Mouse (Mus musculus) embryo, embryonic 10 days (tissue): Measurements from ENCODE around the gene Scn3a.

ENCODE experiments used
- DNase-seq: peaks from one replicate; pipeline ENCODE4 v3.0.0-alpha.2; 2015; ENCODE audit warnings: low spot score

The Scn3a gene

GRCm38 (mm10) chr2:65566793-65567787, at the start of gene Scn3a:
Gene Scn3a (minus strand): TSS chr2:65567627.
- peak; percentile 84 for DNase-seq

GRCm38 (mm10) chr2:65611887-65612286, 44.5 kb upstream of the Scn3a start:
- no peak for DNase-seq

- DNase-seq, result no peak
Measured at GRCm38 (mm10) chr2:65607813-65608212, 40.4 kb upstream of the Scn3a start.

- DNase-seq, result no peak
Measured at GRCm38 (mm10) chr2:65587679-65588078, 20.3 kb upstream of the Scn3a start.

- no peak for DNase-seq
Measured at GRCm38 (mm10) chr2:65567925-65568324, 498 bp upstream of the Scn3a start.

- DNase-seq, result peak; percentile 54
Measured at GRCm38 (mm10) chr2:65563898-65564297, 3.5 kb downstream of the Scn3a start.

GRCm38 (mm10) chr2:65557719-65558118, 9.7 kb downstream of the Scn3a start:
- no peak for DNase-seq

- DNase-seq, result no peak
Measured at GRCm38 (mm10) chr2:65554662-65555061, 12.8 kb downstream of the Scn3a start.

GRCm38 (mm10) chr2:65553473-65553872, 14.0 kb downstream of the Scn3a start:
- no peak for DNase-seq

- no peak for DNase-seq
Measured at GRCm38 (mm10) chr2:65552727-65553126, 14.7 kb downstream of the Scn3a start.

GRCm38 (mm10) chr2:65552222-65552621, 15.2 kb downstream of the Scn3a start:
- peak; percentile 56 for DNase-seq

GRCm38 (mm10) chr2:65551736-65552135, 15.7 kb downstream of the Scn3a start:
- peak; percentile 42 for DNase-seq

GRCm38 (mm10) chr2:65550564-65550963, 16.9 kb downstream of the Scn3a start:
- DNase-seq, result no peak

- no peak for DNase-seq
Measured at GRCm38 (mm10) chr2:65548665-65549064, 18.8 kb downstream of the Scn3a start.

GRCm38 (mm10) chr2:65547341-65547740, 20.1 kb downstream of the Scn3a start:
- no peak for DNase-seq

- peak; percentile 25 for DNase-seq
Measured at GRCm38 (mm10) chr2:65542906-65543592, 24.4 kb downstream of the Scn3a start.

GRCm38 (mm10) chr2:65541781-65542180, 25.6 kb downstream of the Scn3a start:
- no peak for DNase-seq

- DNase-seq, result no peak
Measured at GRCm38 (mm10) chr2:65538436-65538835, 29.0 kb downstream of the Scn3a start.

- DNase-seq, result no peak
Measured at GRCm38 (mm10) chr2:65532127-65532854, 35.1 kb downstream of the Scn3a start.

GRCm38 (mm10) chr2:65529148-65529547, 38.3 kb downstream of the Scn3a start:
- DNase-seq, result no peak

GRCm38 (mm10) chr2:65516703-65517102, 50.7 kb downstream of the Scn3a start:
- no peak for DNase-seq

- no peak for DNase-seq
Measured at GRCm38 (mm10) chr2:65508217-65508616, 59.2 kb downstream of the Scn3a start.
